Mouse (Mus musculus) liver, embryonic 14.5 days (tissue): ENCODE data around the gene Senp7.
"Not testable (repeated sequence)": the region's sequence is repeated elsewhere in the genome, so short reads cannot be mapped to it uniquely, and the experiment has no call there.

ENCODE experiments used
- CTCF ChIP-seq: IDR thresholded peaks from 2 replicates; pipeline ENCODE4 v1.5.1; 2016; ENCODE audit warnings: antibody characterized with exemption, low read depth, control low read depth
- EP300 ChIP-seq: IDR thresholded peaks from 2 replicates; pipeline ENCODE4 v1.6.1; 2016; ENCODE audit warnings: antibody characterized with exemption, low read depth

GRCm38 (mm10) chr16:56048038-56048437 lies at the start of gene Senp7:
- TF ChIP-seq CTCF, EP300: not testable (repeated sequence)
